Mouse (Mus musculus) cerebellum, adult 2 months (tissue): ENCODE results near the gene Zdhhc3. TPM values are rescaled to one million over a fixed set of nuclear protein-coding genes. Genes with fewer than 3 reads are reported as not detected.

Experiments
- DNase-seq, 2 experiments: peaks; one replicate each; pipeline ENCODE4 v3.0.0; 2021
- H3K27ac ChIP-seq: fragments of 200-500 bp; 2 replicates; pipeline ENCODE4 v1.5.1; 2012; ENCODE audit warnings: low read length, control low read depth, inconsistent platforms; ENCODE audit not compliant: insufficient read depth
- H3K27me3 ChIP-seq: fragments of 200-500 bp; 2 replicates; pipeline ENCODE4 v1.6.1; 2012; ENCODE audit warnings: inconsistent platforms, mild to moderate bottlenecking, low read length, moderate library complexity; ENCODE audit not compliant: control insufficient read depth, insufficient read depth
- H3K4me1 ChIP-seq: fragments of 200-500 bp; 2 replicates; pipeline ENCODE4 v1.6.1; 2011; ENCODE audit warnings: low read length; ENCODE audit not compliant: control insufficient read depth, insufficient read depth
- H3K4me3 ChIP-seq: fragments of 200-500 bp; replicated peaks from 2 replicates; pipeline ENCODE3; 2011; ENCODE audit warnings: mild to moderate bottlenecking, low read depth, low read length, control low read depth; ENCODE audit not compliant: insufficient read depth
- CTCF ChIP-seq: fragments of 200-500 bp; IDR thresholded peaks from 2 replicates; pipeline ENCODE4 v1.5.1; 2011; ENCODE audit warnings: low read depth, mild to moderate bottlenecking, control low read depth, low read length, moderate library complexity, borderline replicate concordance; ENCODE audit not compliant: insufficient read depth
- POLR2A ChIP-seq: fragments of 200-500 bp; IDR thresholded peaks from 2 replicates; pipeline ENCODE4 v1.6.1; 2011; ENCODE audit warnings: low read length, control low read depth, borderline replicate concordance; ENCODE audit not compliant: insufficient read depth
- WGBS: fragments of 180-500 bp; shearing (Covaris S2); methylation state at CpG from one replicate; pipeline ENCODE4 v1.1.7; 2018; 5-methylcytosine and 5-hydroxymethylcytosine counted together
- polyA plus RNA-seq: library from polyadenylated mRNA; depleted of rRNA; stranded (reverse); fragments of >200 nt; gene quantifications from 2 replicates; pipeline ENCODE4 v1.2.3, GENCODE M21; 2012

Gene Zdhhc3
- polyA plus RNA-seq, 1 experiment: 85.9 TPM

DNA sequence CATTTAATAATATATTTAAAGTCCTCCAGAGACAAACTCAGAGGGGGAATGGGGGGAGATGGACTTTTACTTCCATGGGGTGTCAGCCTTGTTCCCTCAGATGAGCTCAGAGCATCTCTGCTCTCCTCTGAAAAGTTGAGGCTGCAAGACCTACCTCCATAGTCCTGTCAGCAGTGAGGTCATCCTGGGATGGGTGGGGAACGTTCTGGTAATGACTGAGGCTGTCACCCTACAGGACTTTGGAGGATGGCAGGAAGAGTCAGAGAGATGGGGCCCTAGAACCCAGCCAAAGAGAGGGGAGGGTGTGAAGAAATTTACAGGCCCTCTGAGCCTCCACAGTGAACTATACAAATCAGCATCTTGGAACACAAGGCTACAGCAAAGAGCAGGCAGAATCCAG is 38.6 kb upstream of the Zdhhc3 start:
- TF ChIP-seq POLR2A (no peak), CTCF (no peak)
- no peak for DNase-seq
- no peaks in the 10 kb centered on the region for H3K4me1 ChIP-seq
- no peak overlapping the region for H3K27ac ChIP-seq
- no peak overlapping the region for H3K4me3 ChIP-seq
- no peaks in the 10 kb centered on the region for H3K27me3 ChIP-seq
- 41% methylated on average over 1 of the region's 1 CpGs for WGBS

DNA sequence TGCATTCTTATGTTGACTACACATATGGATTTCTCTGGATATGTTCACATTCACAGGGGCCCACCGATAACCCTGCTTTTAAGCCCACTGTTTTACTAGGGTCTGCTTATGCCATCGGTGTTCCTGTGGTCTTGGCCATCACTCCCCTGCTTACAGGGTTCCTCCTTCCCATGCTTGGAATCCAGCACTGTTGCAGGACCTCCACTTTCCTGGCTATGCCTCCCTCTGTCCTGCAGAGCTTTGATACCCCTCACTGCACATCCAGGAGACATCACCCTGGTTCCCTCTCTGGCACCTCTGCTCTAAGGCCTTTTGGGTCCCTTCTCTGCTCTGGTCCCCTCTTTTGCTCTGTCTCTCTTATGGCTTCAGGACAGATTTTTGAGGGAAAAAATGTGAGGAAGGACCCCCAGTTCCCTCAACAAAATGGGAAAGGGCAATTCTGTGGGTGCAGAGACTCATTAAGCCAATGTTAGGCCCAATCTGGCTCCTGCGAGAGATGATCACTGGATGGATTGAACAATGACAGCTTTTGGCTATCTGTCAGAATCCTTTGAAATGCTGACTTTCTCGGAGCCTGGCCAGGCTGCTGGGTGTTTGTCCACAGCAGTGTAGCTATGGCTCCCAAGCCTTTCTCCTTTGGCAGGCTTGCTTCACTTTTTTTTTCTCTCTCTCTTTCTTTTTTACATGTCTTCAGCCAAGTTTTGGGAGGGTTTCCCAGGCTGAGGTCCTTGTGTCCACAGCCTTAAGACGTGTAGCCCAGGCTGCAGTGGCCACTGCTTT is 37.4 kb upstream of the Zdhhc3 start, which contains the start of gene Clec3b:
Gene Clec3b (plus strand): TSS at position 706 of the 780 bp plus-strand sequence.
- TF ChIP-seq CTCF (no peak), POLR2A (no peak)
- Histone ChIP-seq H3K27ac (no peak within 1 kb of the TSS), H3K4me1 (no peaks in the 10 kb centered on the region), H3K4me3 (no peak within 1 kb of the TSS), H3K27me3 (no peaks in the 10 kb centered on the region)
- DNase-seq: peak in 1 of 2 experiments; percentile 39
- 50% methylated on average over 5 of the region's 5 CpGs for WGBS

DNA sequence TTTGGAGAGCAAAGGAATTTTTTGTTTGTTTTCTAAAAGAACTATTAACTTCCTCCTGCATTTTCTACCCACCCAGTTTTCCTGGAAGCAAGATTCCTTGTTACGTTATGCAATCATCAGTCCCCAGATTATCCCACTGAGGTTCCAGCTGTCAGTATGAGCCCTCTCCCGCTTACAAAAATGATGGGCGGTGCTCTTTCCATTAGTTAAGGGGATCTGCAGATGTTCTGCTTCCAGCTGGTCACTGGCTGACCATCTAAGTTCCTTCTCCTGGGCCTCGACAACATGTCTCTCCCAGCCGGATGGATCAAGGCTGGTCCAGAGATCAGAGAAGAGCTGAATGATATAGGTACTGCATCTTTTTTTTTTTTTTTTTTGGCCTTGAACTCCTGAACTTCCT is 35.4 kb upstream of the Zdhhc3 start:
- Histone ChIP-seq H3K27me3 (no peaks in the 10 kb centered on the region), H3K4me3 (no peak overlapping the region), H3K27ac (no peak overlapping the region), H3K4me1 (no peaks in the 10 kb centered on the region)
- WGBS: 75% methylated on average over 5 of the region's 5 CpGs
- TF ChIP-seq POLR2A: no peak
- no peak for TF ChIP-seq CTCF
- no peak for DNase-seq

DNA sequence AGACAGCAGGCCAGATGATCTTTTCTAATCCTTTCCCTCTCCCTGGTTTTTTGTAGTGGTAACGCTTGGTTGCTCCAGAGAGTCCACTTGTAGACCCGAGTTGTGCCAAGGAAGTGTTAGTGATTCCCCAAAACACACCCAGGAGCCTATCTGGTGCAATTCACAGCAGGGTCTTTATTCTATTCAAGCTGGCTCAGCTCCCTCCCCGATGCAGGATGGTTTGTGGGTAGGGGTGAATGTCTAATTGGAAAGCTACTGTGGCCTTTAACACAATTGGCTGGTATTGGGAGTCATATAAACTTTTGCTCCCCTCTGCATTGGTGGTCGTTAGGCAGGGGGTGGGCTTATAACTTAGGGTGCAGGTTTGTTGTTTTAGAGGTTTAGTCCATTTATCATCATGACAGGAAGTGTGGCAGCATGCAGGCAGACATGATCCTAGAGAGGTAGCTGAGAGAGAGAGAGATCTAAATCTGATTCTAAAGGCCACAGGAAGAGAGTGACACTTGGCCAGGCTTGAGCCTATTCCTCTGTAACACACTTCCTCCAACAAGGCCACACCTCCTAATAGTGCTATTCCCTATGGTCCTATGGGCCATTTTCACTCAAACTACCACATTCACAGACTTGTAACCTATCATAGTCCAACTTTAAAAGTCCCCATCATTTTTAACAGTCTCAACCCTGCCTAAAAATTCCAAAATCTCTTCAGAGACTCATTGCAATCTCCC is 27.0 kb upstream of the Zdhhc3 start:
- DNase-seq: no peak
- WGBS: 41% methylated on average over 4 of the region's 4 CpGs
- no peaks in the 10 kb centered on the region for H3K4me1 ChIP-seq
- no peak for TF ChIP-seq CTCF
- no peak for TF ChIP-seq POLR2A
- no peak overlapping the region for H3K4me3 ChIP-seq
- H3K27ac ChIP-seq: no peak overlapping the region
- no peaks in the 10 kb centered on the region for H3K27me3 ChIP-seq

DNA sequence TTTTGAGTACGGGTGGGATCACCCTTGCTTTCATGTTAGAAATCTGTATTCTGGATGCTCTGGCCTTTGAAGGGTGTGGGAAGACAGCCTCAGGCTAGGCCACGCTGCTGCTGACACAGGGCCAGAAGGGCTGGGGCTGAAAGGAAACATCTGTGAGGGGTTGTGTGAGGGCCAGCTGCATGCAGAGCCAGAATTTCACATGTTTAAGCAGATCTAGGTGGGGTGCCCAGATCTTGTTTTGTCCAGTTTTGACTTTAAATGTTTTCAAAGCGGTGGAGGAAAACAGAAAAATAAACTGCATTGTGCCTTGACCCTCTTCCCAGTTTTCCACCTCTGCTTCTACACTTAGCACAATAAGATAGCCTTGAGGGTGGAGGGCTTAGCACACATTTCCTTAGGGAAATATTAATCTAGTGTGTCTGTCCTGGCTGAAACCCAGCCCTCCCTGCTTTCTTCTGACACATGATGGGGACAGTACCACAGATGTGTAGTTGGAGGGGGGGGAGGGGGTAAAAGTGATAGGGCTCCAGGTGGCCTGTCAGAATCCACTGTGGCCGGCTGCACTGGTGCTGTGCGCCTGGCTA is 26.0 kb upstream of the Zdhhc3 start:
- no peak for TF ChIP-seq POLR2A
- TF ChIP-seq CTCF: no peak
- 29% methylated on average over 5 of the region's 5 CpGs for WGBS
- DNase-seq: no peak
- no peaks in the 10 kb centered on the region for H3K4me1 ChIP-seq
- no peak overlapping the region for H3K4me3 ChIP-seq
- no peak overlapping the region for H3K27ac ChIP-seq
- no peaks in the 10 kb centered on the region for H3K27me3 ChIP-seq

DNA sequence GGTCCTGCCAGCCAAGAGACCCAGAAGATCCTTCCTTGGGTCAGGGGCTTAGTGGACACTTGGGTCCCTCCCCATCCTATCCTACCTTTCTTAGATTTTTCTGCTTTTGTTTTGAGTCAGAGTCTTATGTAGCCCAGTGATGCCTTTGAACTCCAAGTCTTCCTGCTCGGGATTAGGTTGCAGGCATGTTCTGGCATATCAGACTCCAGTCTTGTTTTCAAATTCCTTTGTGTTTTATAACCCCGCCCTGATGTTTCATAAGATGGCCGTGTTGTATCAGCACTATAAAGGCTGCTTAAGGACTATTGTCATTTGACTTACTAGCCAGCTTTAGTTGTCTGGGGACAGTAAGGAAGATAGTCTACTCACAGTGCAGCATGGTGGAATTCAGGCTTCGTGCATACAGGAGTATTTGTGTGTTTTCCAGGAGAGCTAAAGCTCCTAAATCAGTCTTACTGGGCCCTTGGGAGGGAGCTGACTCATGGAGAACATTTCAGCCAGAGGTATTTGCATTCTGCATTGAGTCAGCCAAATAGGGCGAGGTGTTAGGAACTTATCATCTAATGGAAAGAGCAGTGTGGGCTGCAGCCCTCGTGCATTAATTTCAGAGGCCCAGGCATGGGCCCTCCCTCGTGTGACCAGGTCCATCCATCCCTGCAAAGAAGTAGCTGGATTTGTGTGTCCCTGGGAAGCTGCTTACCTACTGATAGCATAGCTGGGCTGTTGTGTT is 24.1 kb upstream of the Zdhhc3 start:
- 87% methylated on average over 7 of the region's 7 CpGs for WGBS
- TF ChIP-seq POLR2A: no peak
- TF ChIP-seq CTCF: no peak

DNA sequence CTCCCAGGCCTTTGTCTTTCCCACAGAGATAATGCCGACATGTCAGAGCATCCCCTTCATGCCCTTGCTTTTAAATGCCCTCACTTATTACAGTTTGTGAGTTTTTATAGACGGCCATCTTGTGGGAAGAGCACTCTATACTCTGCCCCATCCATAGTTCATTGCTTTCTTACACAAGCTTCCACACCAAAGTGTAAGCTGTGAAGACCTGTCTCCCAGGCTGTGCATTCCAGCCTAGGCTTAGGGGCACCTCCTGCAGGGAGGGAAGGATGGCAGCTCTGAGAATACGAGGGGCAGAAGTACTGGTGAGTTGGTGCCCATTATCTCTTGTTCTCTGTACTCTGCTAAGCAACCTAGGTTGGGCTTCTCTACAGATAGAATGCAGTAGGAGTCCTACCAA is 20.0 kb upstream of the Zdhhc3 start:
- no peak for DNase-seq
- 89% methylated on average over 3 of the region's 3 CpGs for WGBS
- H3K4me1 ChIP-seq: no peaks in the 10 kb centered on the region
- TF ChIP-seq POLR2A: no peak
- no peak for TF ChIP-seq CTCF
- H3K27ac ChIP-seq: no peak overlapping the region
- no peaks in the 10 kb centered on the region for H3K27me3 ChIP-seq
- H3K4me3 ChIP-seq: no peak overlapping the region

More for the DNA sequence above, 24.1 kb upstream of the Zdhhc3 start:
- Histone ChIP-seq H3K4me3 (no peak overlapping the region), H3K27me3 (no peaks in the 10 kb centered on the region), H3K27ac (no peak overlapping the region), H3K4me1 (no peaks in the 10 kb centered on the region)
- DNase-seq: no peak

DNA sequence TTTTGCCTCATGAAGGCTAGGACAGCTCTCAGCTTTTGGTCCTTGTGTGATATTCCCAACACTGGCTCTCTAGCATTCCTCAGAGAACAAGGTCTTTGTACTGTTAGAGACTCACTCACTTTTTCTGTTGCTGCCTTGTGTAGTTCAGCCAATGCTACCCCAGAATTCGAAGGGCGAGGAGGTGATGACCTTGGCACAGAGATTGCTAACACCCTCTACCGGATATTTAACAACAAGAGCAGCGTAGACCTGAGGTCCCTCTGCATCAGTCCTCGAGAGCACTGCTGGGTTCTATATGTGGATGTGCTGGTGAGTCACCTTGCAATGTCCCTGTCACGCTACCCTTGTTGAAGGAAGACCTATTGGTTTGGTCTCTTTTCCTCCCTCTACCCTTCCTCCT is 14.7 kb upstream of the Zdhhc3 start:
- 95% methylated on average over 6 of the region's 6 CpGs for WGBS
- no peak for DNase-seq
- TF ChIP-seq CTCF: no peak
- TF ChIP-seq POLR2A: no peak
- no peaks in the 10 kb centered on the region for H3K27me3 ChIP-seq
- H3K27ac ChIP-seq: no peak overlapping the region
- H3K4me3 ChIP-seq: no peak overlapping the region
- no peaks in the 10 kb centered on the region for H3K4me1 ChIP-seq
